In the genomic region with DNA sequence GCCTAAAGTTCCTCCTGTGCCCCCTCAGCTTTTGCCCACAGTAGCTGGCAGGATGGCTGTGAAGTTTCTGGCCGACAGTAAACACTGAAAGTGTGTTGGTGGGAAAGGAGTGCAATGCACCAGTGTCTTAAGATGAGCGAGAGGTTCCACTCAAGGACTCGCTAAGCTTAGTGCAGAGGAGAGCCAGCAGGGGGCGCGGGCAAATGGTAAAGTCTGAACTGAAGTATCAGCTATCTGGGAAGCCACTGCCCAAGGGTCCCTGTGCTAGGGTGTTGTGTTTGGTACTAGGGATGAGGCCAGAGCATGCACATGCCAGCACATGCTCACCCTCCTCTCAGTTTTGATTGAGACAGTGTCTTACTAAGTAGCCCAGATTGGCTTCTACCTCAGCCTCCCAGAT, we compare ENCODE assay signal across 7 mouse cellular contexts.
DNase-seq lines count a peak whose midpoint lies in the region; ATAC-seq lines count a peak whose summit lies in the region.

No protein-coding gene starts in this region.

- H3K9me3 ChIP-seq in midbrain, embryonic 15.5 days, result no peaks in the 10 kb centered on the region

- peak; percentile 80 for DNase-seq in R1 (ENCODE audit: low read depth, low spot score)
- peak; percentile 57 for DNase-seq in cerebellum, adult 8-10 months
- DNase-seq in frontal cortex, postnatal 36 days (ENCODE audit: low spot score in 2 of 2), result peak; percentile 65 to 76
- peak; percentile 28 for DNase-seq in hindlimb bud, embryonic 11.5 days (ENCODE audit: extremely low spot score, low read depth, low spot score)
- peak; percentile 59 to 70 for DNase-seq in left cerebral cortex, postnatal 36 days (ENCODE audit: low spot score in 2 of 2)
- DNase-seq in spleen, adult 18-20 months, result peak; percentile 58 to 84

- 8% methylated on average over 5 of the region's 5 CpGs for WGBS in midbrain, embryonic 15.5 days

- H3K36me3 ChIP-seq in midbrain, embryonic 15.5 days (replicated peaks), result no peaks in the 10 kb centered on the region; the same call in 1 of the 2 replicates

- no peaks in the 10 kb centered on the region for H3K4me1 ChIP-seq in midbrain, embryonic 15.5 days

- no peak overlapping the region for H3K4me3 ChIP-seq in midbrain, embryonic 15.5 days

- no peak overlapping the region for H3K4me2 ChIP-seq in midbrain, embryonic 15.5 days

- H3K27me3 ChIP-seq in midbrain, embryonic 15.5 days (replicated peaks), result no peaks in the 10 kb centered on the region

- H3K27ac ChIP-seq in midbrain, embryonic 15.5 days, result no peak overlapping the region

- ATAC-seq in midbrain, embryonic 15.5 days (replicated peaks), result peak; percentile 80

- no peak overlapping the region for H3K9ac ChIP-seq in midbrain, embryonic 15.5 days

- intact Hi-C loops in left cerebral cortex, postnatal 36 days (cut with DNase I), result no loop called here

Comparison
In these comparisons a context has a peak if more than half of its experiments do, and no peak if none do; other contexts are left out.
1. DNase-seq: peak in every context shown above with its lines; median percentile 80 in R1; 71 in spleen, adult 18-20 months; 70 in frontal cortex, postnatal 36 days; 64 in left cerebral cortex, postnatal 36 days; 57 in cerebellum, adult 8-10 months; 28 in hindlimb bud, embryonic 11.5 days.